Mouse (Mus musculus) lung, embryonic 16.5 days (tissue): Measurements from ENCODE around the gene Wdr13. TPM values are rescaled to one million over a fixed set of nuclear protein-coding genes. Genes with fewer than 3 reads are reported as not detected.
"Not testable (repeated sequence)": the region's sequence is repeated elsewhere in the genome, so short reads cannot be mapped to it uniquely, and the experiment has no call there.

ENCODE experiments used
- ATAC-seq: fragments of 200-750 bp; cut with Nextera tagmentation; 2 replicates; pipeline ENCODE4 v1.8.0; 2017; ENCODE audit warnings: low read depth, mild to moderate bottlenecking, moderate library complexity
- H3K27ac ChIP-seq: fragments of 300-500 bp; sonication (generic); 2 replicates; pipeline ENCODE4 v1.5.1; 2014; ENCODE audit warnings: mild to moderate bottlenecking, control low read depth, low read length
- H3K27me3 ChIP-seq: fragments of 300-500 bp; sonication (generic); 2 replicates; pipeline ENCODE4 v1.6.1; 2014; ENCODE audit warnings: low read depth, low read length, mixed read lengths; ENCODE audit not compliant: control insufficient read depth, insufficient read depth
- H3K36me3 ChIP-seq: fragments of 300-500 bp; sonication (generic); 2 replicates; pipeline ENCODE4 v1.6.1; 2014; ENCODE audit warnings: low read length; ENCODE audit not compliant: control insufficient read depth, insufficient read depth
- H3K4me1 ChIP-seq: fragments of 300-500 bp; sonication (generic); replicated peaks from 2 replicates; pipeline ENCODE4 v1.6.1; 2014; ENCODE audit warnings: low read length, mixed read lengths; ENCODE audit not compliant: control insufficient read depth, insufficient read depth
- H3K4me2 ChIP-seq: fragments of 300-500 bp; sonication (generic); 2 replicates; pipeline ENCODE4 v1.6.1; 2014; ENCODE audit warnings: low read depth, low read length, control low read depth
- H3K4me3 ChIP-seq: fragments of 300-500 bp; sonication (generic); 2 replicates; pipeline ENCODE4 v1.5.1; 2014; ENCODE audit warnings: mild to moderate bottlenecking, low read length, control low read depth
- H3K9ac ChIP-seq: fragments of 300-500 bp; sonication (generic); 2 replicates; pipeline ENCODE4 v1.6.1; 2014; ENCODE audit warnings: low read length, control low read depth
- H3K9me3 ChIP-seq: fragments of 300-500 bp; sonication (generic); 2 replicates; pipeline ENCODE4 v1.6.1; 2016; ENCODE audit warnings: low read length; ENCODE audit not compliant: control insufficient read depth
- WGBS: fragments of 180-500 bp; shearing (Covaris S2); extraction: QIAGEN DNeasy Blood & Tissue Kit; methylation state at CpG from one replicate; pipeline ENCODE4 v1.1.7; 2014; 5-methylcytosine and 5-hydroxymethylcytosine counted together
- polyA plus RNA-seq: library from polyadenylated mRNA; unstranded; fragments of >200 nt; fragmentation: Nextera tagmentation; extraction: Ambion mirVana; gene quantifications from 2 replicates; pipeline ENCODE4 v1.2.1, GENCODE M21; 2015

Gene Wdr13
- polyA plus RNA-seq, 1 experiment from 2014 or later: 26.0 TPM

DNA sequence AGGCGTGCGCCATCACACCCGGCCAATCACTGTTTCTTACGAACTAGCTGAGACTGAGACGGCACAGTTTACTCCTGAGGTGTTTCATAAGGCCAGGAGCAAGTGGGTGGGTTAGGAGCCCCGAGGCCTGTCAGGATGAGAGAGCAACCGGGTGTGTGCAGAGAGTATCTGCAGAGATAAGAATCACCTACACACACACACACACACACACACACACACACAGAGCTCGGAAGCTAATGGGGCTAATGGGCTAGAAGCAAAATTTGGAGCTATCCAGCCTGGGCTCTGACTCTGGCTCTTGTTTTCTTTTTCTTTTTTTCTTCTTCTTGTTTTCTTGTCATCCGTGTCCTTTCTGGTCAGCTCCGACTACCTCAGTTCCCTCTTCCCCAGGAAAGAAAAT, 37.1 kb downstream of the Wdr13 start:
- H3K4me2 ChIP-seq: peak overlapping the region; percentile 44
- ATAC-seq: no peak
- no peaks in the 10 kb centered on the region for H3K36me3 ChIP-seq
- peak overlapping the region; percentile 40 for H3K4me3 ChIP-seq
- H3K27me3 ChIP-seq: no peaks in the 10 kb centered on the region
- no peaks in the 10 kb centered on the region for H3K9me3 ChIP-seq
- H3K27ac ChIP-seq: no peak overlapping the region
- WGBS: 69% methylated on average over 10 of the region's 10 CpGs
- no peaks in the 10 kb centered on the region for H3K4me1 ChIP-seq
- no peak overlapping the region for H3K9ac ChIP-seq

DNA sequence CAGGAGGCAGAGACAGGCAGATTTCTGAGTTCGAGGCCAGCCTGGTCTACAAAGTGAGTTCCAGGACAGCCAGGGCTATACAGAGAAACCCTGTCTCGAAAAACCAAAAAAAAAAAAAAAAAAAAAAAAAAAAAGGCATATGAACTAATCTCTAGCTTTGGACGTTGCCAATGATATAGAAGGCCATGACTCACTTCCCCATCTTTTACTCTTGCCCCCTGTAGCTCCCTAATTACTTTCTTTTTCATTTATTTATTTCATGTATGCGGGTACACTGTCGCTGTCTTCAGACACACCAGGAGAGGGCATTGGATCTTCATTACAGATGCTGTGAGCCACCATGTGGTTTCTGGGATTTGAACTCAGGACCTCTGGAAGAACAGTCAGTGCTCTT, 41.7 kb downstream of the Wdr13 start:
- not testable (repeated sequence) for H3K27ac ChIP-seq, ATAC-seq, H3K4me2 ChIP-seq, H3K4me3 ChIP-seq, H3K4me1 ChIP-seq, H3K9me3 ChIP-seq, H3K9ac ChIP-seq, H3K27me3 ChIP-seq, H3K36me3 ChIP-seq
- 72% methylated on average over 4 of the region's 5 CpGs for WGBS

DNA sequence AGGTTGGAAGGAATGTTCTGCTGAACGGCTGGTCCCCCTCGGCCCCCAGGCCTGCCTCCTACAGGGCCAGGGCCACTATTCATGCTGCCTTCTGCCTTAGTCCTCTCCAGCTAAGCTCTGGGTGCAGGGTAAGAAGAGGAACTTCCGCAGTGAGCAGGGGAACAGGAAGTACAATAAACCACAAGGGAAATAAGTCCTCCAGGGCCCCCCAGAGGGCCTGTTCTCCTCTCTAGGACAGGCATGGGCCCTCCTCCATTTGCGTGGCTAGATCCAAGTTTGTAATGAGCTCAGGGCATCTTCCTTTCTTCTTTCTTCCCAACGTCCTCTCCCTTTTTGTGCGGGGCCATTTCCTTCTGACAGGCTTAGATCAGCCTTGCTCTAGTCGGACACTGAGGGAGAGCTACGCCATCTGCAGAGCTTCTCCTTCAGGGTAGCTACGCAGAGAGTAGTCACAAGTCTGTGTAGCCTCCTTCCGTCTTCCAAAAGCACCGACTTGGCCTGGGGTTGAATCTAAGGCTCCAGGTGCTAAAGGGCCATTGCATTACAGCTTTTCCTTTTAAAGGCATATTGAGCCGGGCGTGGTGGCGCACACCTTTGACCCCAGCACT, 42.2 kb downstream of the Wdr13 start, which contains the start of gene Was:
Gene Was, minus strand, starts transcription at position 153 of the 608 bp plus-strand sequence.
- H3K4me2 ChIP-seq: no peak within 1 kb of the TSS
- H3K4me3 ChIP-seq: no peak within 1 kb of the TSS
- no peaks in the 10 kb centered on the region for H3K9me3 ChIP-seq
- no peaks in the 10 kb centered on the region for H3K27me3 ChIP-seq
- no peak within 1 kb of the TSS for H3K27ac ChIP-seq
- no peaks in the 10 kb centered on the region for H3K4me1 ChIP-seq
- H3K9ac ChIP-seq: no peak within 1 kb of the TSS
- 82% methylated on average over 14 of the region's 14 CpGs for WGBS
- no peak for ATAC-seq
- no peaks in the 10 kb centered on the region for H3K36me3 ChIP-seq

DNA sequence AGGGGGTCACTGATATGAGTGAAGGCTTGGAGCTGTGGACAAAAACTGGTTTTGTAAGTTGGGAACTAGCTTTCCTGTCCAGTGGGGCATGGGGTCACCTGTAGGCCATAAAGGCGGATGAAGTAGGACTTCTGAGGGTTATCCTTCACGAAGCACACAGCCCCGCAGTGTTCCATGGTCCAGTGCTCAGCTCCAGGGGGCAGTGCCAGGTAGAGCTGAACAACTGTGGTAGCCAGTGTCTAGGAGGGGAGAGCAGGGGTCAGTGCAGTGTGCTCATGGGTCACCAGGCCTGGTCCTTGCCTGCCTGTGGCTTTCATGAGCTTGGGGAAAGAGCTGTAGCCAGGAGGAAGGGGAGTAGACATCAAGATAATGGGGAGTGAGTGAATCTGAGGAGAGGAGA, 42.9 kb downstream of the Wdr13 start:
- ATAC-seq: no peak
- Histone ChIP-seq H3K4me2 (no peak overlapping the region), H3K27me3 (no peaks in the 10 kb centered on the region), H3K27ac (no peak overlapping the region), H3K36me3 (no peaks in the 10 kb centered on the region), H3K9ac (no peak overlapping the region), H3K9me3 (no peaks in the 10 kb centered on the region), H3K4me1 (no peaks in the 10 kb centered on the region), H3K4me3 (no peak overlapping the region)
- WGBS: 84% methylated on average over 3 of the region's 3 CpGs

DNA sequence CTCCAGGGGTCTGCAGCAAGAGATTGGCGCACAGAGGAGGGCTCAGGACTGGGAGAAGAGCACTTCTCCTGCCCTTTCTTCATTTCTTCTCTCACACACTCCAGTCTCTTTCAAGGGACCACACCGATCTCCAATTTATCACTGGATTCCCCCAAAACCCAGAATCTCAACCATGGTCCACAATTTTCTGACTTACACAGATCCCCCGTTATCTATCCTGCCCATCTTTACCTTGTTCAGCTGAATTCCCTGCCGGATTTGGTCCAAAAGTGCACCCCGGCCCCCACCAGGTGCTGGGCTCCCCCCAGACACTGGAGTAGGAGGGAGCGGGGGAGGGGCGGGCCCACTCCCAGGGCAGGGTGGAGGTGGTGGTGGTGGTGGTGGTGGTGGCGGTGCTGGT, 47.1 kb downstream of the Wdr13 start:
- Histone ChIP-seq H3K36me3 (no peaks in the 10 kb centered on the region), H3K4me3 (no peak overlapping the region), H3K27ac (no peak overlapping the region), H3K9me3 (no peaks in the 10 kb centered on the region), H3K9ac (no peak overlapping the region), H3K27me3 (no peaks in the 10 kb centered on the region), H3K4me2 (no peak overlapping the region), H3K4me1 (no peaks in the 10 kb centered on the region)
- 77% methylated on average over 5 of the region's 8 CpGs for WGBS
- ATAC-seq: no peak

DNA sequence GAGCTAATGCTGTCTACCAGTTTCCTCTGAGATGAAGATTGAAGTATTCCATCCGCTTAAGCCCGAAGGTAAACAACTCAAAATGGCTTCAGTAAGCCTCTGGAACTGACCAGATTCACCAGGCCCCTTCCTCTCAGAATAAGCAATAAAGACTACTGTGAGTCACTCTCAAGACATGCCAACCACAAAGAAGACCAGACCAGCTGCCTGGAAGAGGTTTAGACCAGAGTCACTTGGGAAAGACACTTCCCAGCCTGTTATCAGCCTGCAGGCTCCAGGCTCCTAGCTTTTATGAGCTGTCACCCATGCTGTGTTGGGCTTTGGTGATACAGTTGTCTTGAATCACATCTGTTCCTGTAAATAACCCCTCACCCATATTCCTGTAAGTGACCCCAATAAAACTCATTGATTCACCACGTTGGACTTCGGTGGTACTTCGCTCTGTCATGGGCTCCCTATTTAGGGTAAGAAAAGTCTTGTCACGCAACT, 47.9 kb downstream of the Wdr13 start:
- H3K4me3 ChIP-seq: no peak overlapping the region
- no peak for ATAC-seq
- H3K9ac ChIP-seq: no peak overlapping the region
- no peak overlapping the region for H3K27ac ChIP-seq
- H3K4me1 ChIP-seq: no peaks in the 10 kb centered on the region
- H3K4me2 ChIP-seq: no peak overlapping the region
- H3K36me3 ChIP-seq: no peaks in the 10 kb centered on the region
- H3K9me3 ChIP-seq: no peaks in the 10 kb centered on the region
- WGBS: 84% methylated on average over 6 of the region's 6 CpGs
- no peaks in the 10 kb centered on the region for H3K27me3 ChIP-seq

DNA sequence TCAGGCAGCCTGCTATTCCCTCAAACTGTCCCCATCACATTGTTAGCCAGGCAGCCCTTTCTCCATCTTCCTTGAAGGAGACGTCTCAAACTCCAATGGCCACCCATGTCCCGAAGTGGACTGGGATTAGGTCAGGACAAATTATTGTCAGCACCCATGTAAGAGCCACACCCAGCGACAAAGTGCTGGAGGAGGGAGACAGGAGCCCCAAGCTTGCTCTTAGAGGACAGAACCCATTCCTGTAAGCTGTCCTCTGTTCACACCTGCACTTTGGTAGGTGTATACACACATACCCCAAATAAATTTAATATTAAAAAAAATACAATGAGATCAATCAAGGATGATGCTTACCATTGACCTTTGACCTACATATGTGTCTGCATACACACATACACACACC, 57.6 kb downstream of the Wdr13 start:
- Histone ChIP-seq H3K27ac (peak overlapping the region; percentile 12; the same call in 1 of the 2 replicates), H3K9ac (peak overlapping the region; percentile 56), H3K9me3 (no peaks in the 10 kb centered on the region), H3K4me3 (peak overlapping the region; percentile 50), H3K4me2 (peak overlapping the region; percentile 52), H3K36me3 (peaks cover 8% of the 10 kb centered on the region; the same call in 1 of the 2 replicates), H3K4me1 (0 out of 2 replicates have a peak, but pooled peaks cover 4% of the 10 kb centered on the region), H3K27me3 (no peaks in the 10 kb centered on the region)
- WGBS: 31% methylated on average over 3 of the region's 3 CpGs
- ATAC-seq: no peak; the same call in 1 of the 2 replicates

DNA sequence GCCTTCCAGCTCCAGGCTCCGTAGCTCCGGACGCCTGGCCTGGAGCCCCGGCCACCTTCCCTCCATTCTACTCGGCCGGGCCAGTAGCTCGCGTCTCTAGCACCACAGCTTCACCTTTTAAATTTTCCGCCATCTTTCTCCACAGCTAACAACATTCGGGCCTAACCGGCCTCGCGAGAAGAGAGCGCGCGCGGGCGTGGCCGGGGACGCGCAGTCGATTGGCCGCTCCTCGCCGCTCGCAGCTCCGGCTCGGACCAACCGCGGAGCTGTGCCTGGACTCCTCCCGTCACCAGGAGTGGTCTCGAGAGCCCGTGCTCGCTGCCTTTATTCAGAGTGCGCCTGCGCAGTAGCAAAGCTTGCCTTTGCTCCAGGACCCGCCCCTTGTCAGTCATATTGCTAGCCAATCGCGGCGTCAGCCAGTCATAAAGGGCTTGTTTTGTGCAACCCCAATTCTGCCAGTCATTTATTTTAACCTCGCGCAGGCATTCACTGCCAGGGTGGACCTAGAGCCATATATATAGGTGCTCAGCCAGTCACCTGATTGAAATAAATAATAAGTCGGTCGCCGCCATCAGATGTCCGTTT, 58.2 kb downstream of the Wdr13 start, which contains the start of gene Suv39h1:
Gene Suv39h1, minus strand, starts transcription at position 331 of the 585 bp plus-strand sequence.
- 20% methylated on average over 34 of the region's 46 CpGs for WGBS
- no peaks in the 10 kb centered on the region for H3K9me3 ChIP-seq
- no peaks in the 10 kb centered on the region for H3K27me3 ChIP-seq
- H3K4me1 ChIP-seq: 0 out of 2 replicates have a peak, but pooled peaks cover 4% of the 10 kb centered on the region
- peak within 1 kb of the TSS; percentile 52 for H3K4me2 ChIP-seq
- H3K27ac ChIP-seq: peak within 1 kb of the TSS; percentile 93
- H3K9ac ChIP-seq: peak within 1 kb of the TSS; percentile 80
- peaks cover 11% of the 10 kb centered on the region; the same call in 1 of the 2 replicates for H3K36me3 ChIP-seq
- peak; percentile 99 for ATAC-seq
- peak within 1 kb of the TSS; percentile 66 for H3K4me3 ChIP-seq

DNA sequence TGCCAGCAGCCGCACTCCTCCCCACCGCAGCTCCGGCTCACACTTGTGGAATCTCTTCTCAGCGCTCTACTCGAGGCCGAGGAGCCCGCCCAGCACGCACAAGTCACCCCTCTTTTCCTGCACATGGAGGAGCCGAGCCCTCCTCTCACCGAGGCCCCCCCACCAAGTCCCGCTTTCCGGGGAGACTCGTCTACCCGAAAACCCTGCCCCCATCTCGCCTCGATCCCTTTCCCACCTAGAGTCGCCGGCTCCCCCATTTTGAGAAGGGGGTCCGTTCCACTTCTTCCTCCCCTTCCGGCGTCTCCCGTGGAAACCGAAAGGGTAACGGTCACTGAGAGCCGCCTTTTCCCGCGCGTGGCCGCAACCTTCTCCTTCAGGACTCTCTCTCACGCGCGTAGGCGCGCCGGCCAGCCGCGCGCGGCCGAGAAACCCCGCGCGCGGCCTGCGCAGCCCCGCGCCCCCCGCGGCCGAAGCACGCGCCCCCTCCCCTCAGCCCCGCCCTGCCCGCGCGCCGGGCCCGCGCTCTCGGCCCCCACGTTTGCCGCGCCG, 58.7 kb downstream of the Wdr13 start:
- no peaks in the 10 kb centered on the region for H3K27me3 ChIP-seq
- peak; percentile 62 for ATAC-seq
- 8% methylated on average over 44 of the region's 64 CpGs for WGBS

More for the DNA sequence above, 58.7 kb downstream of the Wdr13 start:
- H3K9ac ChIP-seq: peak overlapping the region; percentile 80
- H3K4me1 ChIP-seq: 0 out of 2 replicates have a peak, but pooled peaks cover 4% of the 10 kb centered on the region
- peaks cover 11% of the 10 kb centered on the region; the same call in 1 of the 2 replicates for H3K36me3 ChIP-seq
- H3K27ac ChIP-seq: peak overlapping the region; percentile 93
- peak overlapping the region; percentile 66 for H3K4me3 ChIP-seq
- H3K9me3 ChIP-seq: no peaks in the 10 kb centered on the region
- peak overlapping the region; percentile 51 for H3K4me2 ChIP-seq
